Mouse (Mus musculus): ENCODE measurements around the gene Gm4131.

- TF ChIP-seq CTCF (IDR thresholded peaks at IDR 0.05; ENCODE audit: extremely low read depth, insufficient read depth, low read length) (no peak), POLR2A (IDR thresholded peaks at IDR 0.05; ENCODE audit: extremely low read depth, insufficient read depth, low read length) (no peak)
Observed at GRCm38 (mm10) chr14:62541751-62542150, 25.0 kb downstream of the Gm4131 start.
